Mouse (Mus musculus): ENCODE measurements at regions not wholly inside any gene's neighbourhood (a gene's known extent, or its start where the extent isn't known, plus 50 kb on each side); places are given as distances from the start of the nearest gene placed in this dataset.

GRCm38 (mm10) chr13:79453227-79453626, 1253.7 kb upstream of the Nr2f1 start:
- DNase-seq (ENCODE audit: low spot score) (peak; percentile 31), ATAC-seq (ENCODE audit: low FRiP score) (no peak)
- peak; percentile 50 for TF ChIP-seq CTCF (IDR thresholded peaks at IDR 0.05)
- H3K4me2 ChIP-seq (ENCODE audit: low read depth, low read length, poor library complexity, severe bottlenecking), result no peak overlapping the region
- no peaks in the 10 kb centered on the region for H3K27me3 ChIP-seq (ENCODE audit: insufficient read depth, low read length)
- no peaks in the 10 kb centered on the region for H3K4me1 ChIP-seq (ENCODE audit: insufficient read depth, low read length)
- H3K27ac ChIP-seq (ENCODE audit: low read depth, low read length), result no peak overlapping the region
- no peak overlapping the region for H3K9ac ChIP-seq (replicated peaks; ENCODE audit: low read length, poor library complexity, severe bottlenecking)
- no peaks in the 10 kb centered on the region for H3K9me3 ChIP-seq (ENCODE audit: low read length)
- H3K4me3 ChIP-seq (ENCODE audit: low read depth, low read length), result no peak overlapping the region
- WGBS, result 70% methylated on average over 1 of the region's 1 CpGs
- H3K36me3 ChIP-seq (ENCODE audit: insufficient read depth, low read length), result no peaks in the 10 kb centered on the region

GRCm38 (mm10) chr13:79443113-79443512, 1243.6 kb upstream of the Nr2f1 start:
- Histone ChIP-seq H3K9ac (replicated peaks; ENCODE audit: low read length, poor library complexity, severe bottlenecking) (no peak overlapping the region), H3K9me3 (ENCODE audit: low read length) (no peaks in the 10 kb centered on the region), H3K27ac (ENCODE audit: low read depth, low read length) (no peak overlapping the region), H3K4me3 (ENCODE audit: low read depth, low read length) (no peak overlapping the region), H3K36me3 (ENCODE audit: insufficient read depth, low read length) (no peaks in the 10 kb centered on the region), H3K4me1 (ENCODE audit: insufficient read depth, low read length) (no peaks in the 10 kb centered on the region), H3K4me2 (ENCODE audit: low read depth, low read length, poor library complexity, severe bottlenecking) (no peak overlapping the region), H3K27me3 (ENCODE audit: insufficient read depth, low read length) (no peaks in the 10 kb centered on the region)
- 96% methylated on average over 3 of the region's 3 CpGs for WGBS
- DNase-seq (ENCODE audit: low spot score), result no peak
- TF ChIP-seq CTCF (IDR thresholded peaks at IDR 0.05), result no peak
- no peak for ATAC-seq (ENCODE audit: low FRiP score)

- Histone ChIP-seq H3K36me3 (ENCODE audit: insufficient read depth, low read length) (no peaks in the 10 kb centered on the region), H3K4me3 (ENCODE audit: low read depth, low read length) (no peak overlapping the region), H3K4me2 (ENCODE audit: low read depth, low read length, poor library complexity, severe bottlenecking) (no peak overlapping the region), H3K27ac (ENCODE audit: low read depth, low read length) (no peak overlapping the region), H3K9me3 (ENCODE audit: low read length) (no peaks in the 10 kb centered on the region), H3K27me3 (ENCODE audit: insufficient read depth, low read length) (no peaks in the 10 kb centered on the region), H3K4me1 (ENCODE audit: insufficient read depth, low read length) (no peaks in the 10 kb centered on the region), H3K9ac (replicated peaks; ENCODE audit: low read length, poor library complexity, severe bottlenecking) (no peak overlapping the region)
- WGBS, result 80% methylated on average over 2 of the region's 2 CpGs
- TF ChIP-seq CTCF (IDR thresholded peaks at IDR 0.05), result no peak
- DNase-seq (ENCODE audit: low spot score) (no peak), ATAC-seq (ENCODE audit: low FRiP score) (no peak)
Measured at GRCm38 (mm10) chr13:79442701-79443100, 1243.1 kb upstream of the Nr2f1 start.

- Histone ChIP-seq H3K36me3 (ENCODE audit: insufficient read depth, low read length) (no peaks in the 10 kb centered on the region), H3K4me1 (ENCODE audit: insufficient read depth, low read length) (no peaks in the 10 kb centered on the region), H3K9me3 (ENCODE audit: low read length) (no peaks in the 10 kb centered on the region), H3K4me2 (ENCODE audit: low read depth, low read length, poor library complexity, severe bottlenecking) (no peak overlapping the region), H3K27ac (ENCODE audit: low read depth, low read length) (no peak overlapping the region), H3K4me3 (ENCODE audit: low read depth, low read length) (no peak overlapping the region), H3K9ac (replicated peaks; ENCODE audit: low read length, poor library complexity, severe bottlenecking) (no peak overlapping the region), H3K27me3 (ENCODE audit: insufficient read depth, low read length) (no peaks in the 10 kb centered on the region)
- 29% methylated on average over 3 of the region's 3 CpGs for WGBS
- TF ChIP-seq CTCF (IDR thresholded peaks at IDR 0.05), result no peak
- DNase-seq (ENCODE audit: low spot score) (peak; percentile 5), ATAC-seq (ENCODE audit: low FRiP score) (no peak)
Measured at GRCm38 (mm10) chr13:79431465-79431864, 1231.9 kb upstream of the Nr2f1 start.

GRCm38 (mm10) chr13:79430987-79431386, 1231.4 kb upstream of the Nr2f1 start:
- DNase-seq (ENCODE audit: low spot score), result peak; percentile 23
- Histone ChIP-seq H3K36me3 (ENCODE audit: insufficient read depth, low read length) (no peaks in the 10 kb centered on the region), H3K27me3 (ENCODE audit: insufficient read depth, low read length) (no peaks in the 10 kb centered on the region), H3K4me3 (ENCODE audit: low read depth, low read length) (no peak overlapping the region), H3K4me2 (ENCODE audit: low read depth, low read length, poor library complexity, severe bottlenecking) (no peak overlapping the region), H3K27ac (ENCODE audit: low read depth, low read length) (no peak overlapping the region), H3K9me3 (ENCODE audit: low read length) (no peaks in the 10 kb centered on the region), H3K9ac (replicated peaks; ENCODE audit: low read length, poor library complexity, severe bottlenecking) (no peak overlapping the region), H3K4me1 (ENCODE audit: insufficient read depth, low read length) (no peaks in the 10 kb centered on the region)
- 19% methylated on average over 2 of the region's 2 CpGs for WGBS
- TF ChIP-seq CTCF (IDR thresholded peaks at IDR 0.05), result no peak
- no peak for ATAC-seq (ENCODE audit: low FRiP score)

GRCm38 (mm10) chr13:79430562-79430961, 1231.0 kb upstream of the Nr2f1 start:
- Histone ChIP-seq H3K4me1 (ENCODE audit: insufficient read depth, low read length) (no peaks in the 10 kb centered on the region), H3K4me2 (ENCODE audit: low read depth, low read length, poor library complexity, severe bottlenecking) (no peak overlapping the region), H3K36me3 (ENCODE audit: insufficient read depth, low read length) (no peaks in the 10 kb centered on the region), H3K4me3 (ENCODE audit: low read depth, low read length) (no peak overlapping the region), H3K27me3 (ENCODE audit: insufficient read depth, low read length) (no peaks in the 10 kb centered on the region), H3K27ac (ENCODE audit: low read depth, low read length) (no peak overlapping the region), H3K9me3 (ENCODE audit: low read length) (no peaks in the 10 kb centered on the region), H3K9ac (replicated peaks; ENCODE audit: low read length, poor library complexity, severe bottlenecking) (no peak overlapping the region)
- no peak for TF ChIP-seq CTCF (IDR thresholded peaks at IDR 0.05)
- ATAC-seq (ENCODE audit: low FRiP score) (no peak), DNase-seq (ENCODE audit: low spot score) (no peak)
- 19% methylated on average over 1 of the region's 1 CpGs for WGBS

Measured in midbrain, postnatal 0 days (tissue).